Mouse (Mus musculus): ENCODE data around the gene Mettl6.

DNA sequence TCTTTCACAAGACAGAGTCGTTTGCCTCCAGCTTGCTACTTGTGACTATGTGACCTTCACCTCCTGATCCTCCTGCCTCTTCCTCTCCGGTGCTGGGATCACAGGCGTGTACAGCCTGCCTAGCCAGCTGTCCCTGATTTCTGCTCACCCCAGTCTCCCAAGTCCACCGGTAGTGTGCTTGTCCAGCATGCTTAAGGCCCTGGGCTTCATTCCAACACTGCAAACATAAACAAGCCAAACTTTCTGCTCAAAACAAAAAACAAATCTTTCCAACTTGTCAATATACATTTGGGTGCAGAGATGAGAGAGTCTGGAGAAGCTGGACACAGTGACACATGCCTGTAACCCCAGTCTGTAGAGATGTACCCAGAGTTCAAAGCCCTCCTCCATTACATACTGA lies 62.4 kb downstream of the Mettl6 start:
- TF ChIP-seq CTCF (IDR thresholded peaks at IDR 0.05) (no peak), POLR2A (IDR thresholded peaks at IDR 0.05; ENCODE audit: insufficient read depth, low read depth, low read length) (no peak), EP300 (IDR thresholded peaks at IDR 0.05; ENCODE audit: insufficient read depth, low read depth, low read length) (no peak)

All from heart, adult 2 months (tissue).